Mouse (Mus musculus) cerebellum, adult 9-10 months (tissue): Measurements from ENCODE around the gene Esr2.
A peak's percentile ranks its signal among the peaks of the same experiment; 100 is the strongest.
"Not testable (repeated sequence)": the region's sequence is repeated elsewhere in the genome, so short reads cannot be mapped to it uniquely, and the experiment has no call there.

Experiments used
- DNase-seq: peaks from one replicate; pipeline ENCODE4 v3.0.0; 2022

The Esr2 gene

DNA sequence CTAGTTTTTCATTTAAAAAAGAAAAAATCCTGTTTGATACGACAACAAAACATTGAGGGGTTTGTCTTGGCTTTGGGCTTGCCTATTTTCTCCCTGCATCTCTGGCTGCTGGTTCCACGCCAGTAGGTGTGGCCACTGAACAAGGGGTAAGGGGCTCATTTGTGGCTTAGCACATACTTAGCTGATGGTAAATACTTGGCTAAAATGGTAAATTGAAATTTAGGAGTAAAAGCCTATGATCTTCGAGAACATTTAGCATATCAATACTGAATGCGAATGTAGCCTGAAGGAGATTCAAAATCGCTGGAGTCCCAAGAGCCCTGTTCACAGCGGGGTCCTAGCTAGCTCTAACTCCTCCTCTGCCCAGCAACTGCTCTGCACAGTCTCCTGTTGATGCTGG lies 40.4 kb downstream of the Esr2 start:
- no peak for DNase-seq

DNA sequence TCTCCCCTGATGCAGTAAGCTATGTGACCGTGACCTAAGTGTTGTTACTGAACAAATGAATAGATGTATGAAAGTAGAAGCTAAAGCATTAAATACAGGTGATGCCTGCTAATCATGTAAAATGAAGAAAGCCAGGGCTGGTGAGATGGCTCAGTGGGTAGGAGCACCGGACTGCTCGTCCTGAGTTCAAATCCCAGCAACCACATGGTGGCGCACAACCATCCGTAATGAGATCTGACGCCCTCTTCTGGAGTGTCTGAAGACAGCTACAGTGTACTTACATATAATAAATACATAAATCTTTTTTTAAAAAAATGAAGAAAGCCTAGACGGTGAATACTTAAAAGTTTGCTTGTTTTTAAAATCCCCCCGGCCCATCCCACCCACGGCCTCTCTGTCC lies 44.0 kb downstream of the Esr2 start:
- not testable (repeated sequence) for DNase-seq

DNA sequence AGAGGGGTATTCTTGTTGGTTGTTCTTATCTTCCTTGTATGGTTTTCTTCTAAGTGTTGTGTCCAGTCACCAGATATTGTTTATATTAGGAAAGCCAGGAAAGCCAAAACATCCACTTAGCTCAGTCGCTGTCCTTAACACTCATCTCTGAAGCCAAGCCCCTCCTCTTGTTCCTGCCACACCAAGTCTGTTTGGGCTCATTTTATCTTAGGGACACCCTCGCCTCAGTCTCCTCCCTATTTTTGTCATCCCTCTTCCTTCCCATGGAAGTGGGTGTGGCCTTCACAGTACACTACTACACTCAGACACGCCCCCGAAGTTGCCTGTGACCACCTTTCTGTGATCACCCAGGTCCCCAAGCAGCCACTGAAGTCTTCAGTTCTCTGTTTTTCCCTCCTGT lies 44.5 kb downstream of the Esr2 start:
- no peak for DNase-seq

DNA sequence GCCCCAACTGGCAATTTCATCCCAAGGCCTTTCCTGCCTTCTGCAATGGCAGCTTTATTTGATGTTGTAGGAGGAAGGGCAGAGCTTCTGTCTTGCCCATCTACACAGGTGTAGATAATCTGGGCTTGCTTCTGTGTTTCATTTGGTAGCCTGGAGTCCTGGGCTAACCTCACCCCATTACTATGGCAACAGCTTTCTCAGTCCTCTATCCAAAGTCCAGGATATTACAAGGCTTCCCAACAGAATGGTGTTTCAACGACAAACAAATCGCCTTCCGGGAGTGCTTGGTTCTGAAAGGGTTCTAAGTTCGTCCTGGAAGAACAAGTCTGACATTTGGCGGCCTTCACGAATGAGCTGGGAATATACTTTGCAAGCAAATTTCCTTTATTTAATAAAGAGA lies 46.2 kb downstream of the Esr2 start:
- DNase-seq: no peak

DNA sequence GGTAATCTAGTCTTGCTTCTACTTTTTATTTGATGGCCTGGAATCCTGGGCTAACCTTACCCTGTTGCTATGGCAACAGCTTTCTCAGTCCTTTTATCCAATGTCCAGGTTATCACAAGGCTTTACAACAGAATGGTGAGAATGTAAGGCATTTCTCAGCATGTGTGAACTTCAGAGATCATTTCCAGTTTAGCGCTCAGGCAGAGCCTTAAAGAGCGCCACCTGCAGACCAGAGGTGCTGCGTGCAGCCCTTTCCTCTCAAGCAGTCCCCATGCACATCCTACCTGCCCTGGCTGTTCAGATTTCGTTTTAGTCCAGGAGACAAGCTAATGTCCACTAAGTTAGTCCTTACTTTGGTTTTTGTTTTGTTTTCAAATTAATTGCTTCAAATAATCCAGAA lies 46.8 kb downstream of the Esr2 start:
- peak; percentile 85 for DNase-seq

DNA sequence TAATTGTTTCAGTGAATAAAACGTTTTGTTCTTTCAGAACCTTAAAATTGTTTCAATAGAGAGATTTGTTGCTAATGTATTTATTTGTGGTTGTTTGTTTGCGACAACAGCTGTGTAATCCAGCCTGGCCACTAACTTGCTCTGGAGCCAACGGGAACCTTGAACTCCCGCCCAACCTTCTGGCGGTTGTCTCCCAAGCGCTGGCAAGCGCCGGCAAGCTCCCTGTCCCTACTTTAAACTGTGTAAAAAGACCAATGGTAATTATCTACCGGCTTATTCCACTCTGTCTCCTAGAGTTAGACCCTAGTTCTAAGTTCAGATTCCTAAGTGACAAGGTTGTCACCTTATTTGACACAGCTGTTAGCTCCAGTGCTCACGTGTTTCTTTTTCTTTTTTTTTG lies 48.2 kb downstream of the Esr2 start:
- peak; percentile 72 for DNase-seq

DNA sequence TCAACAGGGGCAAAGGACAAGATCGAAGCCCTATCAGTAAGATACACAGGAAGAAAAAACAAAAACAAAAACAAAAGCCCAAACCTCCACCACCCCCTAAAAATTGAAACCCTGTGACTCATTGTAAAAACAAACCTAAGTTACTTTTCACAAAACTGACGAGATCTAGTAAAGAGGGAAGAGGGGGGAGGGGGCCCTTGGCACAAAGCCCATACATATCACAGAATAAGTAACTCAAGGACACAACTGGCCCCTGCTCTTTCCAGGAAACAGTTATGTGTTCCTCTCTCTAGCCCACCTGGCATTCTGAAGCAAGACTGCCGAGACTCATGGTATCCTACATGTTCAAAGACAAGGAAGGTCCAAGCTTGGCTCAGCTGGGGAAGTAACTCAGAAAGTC lies 48.8 kb downstream of the Esr2 start:
- DNase-seq: no peak

DNA sequence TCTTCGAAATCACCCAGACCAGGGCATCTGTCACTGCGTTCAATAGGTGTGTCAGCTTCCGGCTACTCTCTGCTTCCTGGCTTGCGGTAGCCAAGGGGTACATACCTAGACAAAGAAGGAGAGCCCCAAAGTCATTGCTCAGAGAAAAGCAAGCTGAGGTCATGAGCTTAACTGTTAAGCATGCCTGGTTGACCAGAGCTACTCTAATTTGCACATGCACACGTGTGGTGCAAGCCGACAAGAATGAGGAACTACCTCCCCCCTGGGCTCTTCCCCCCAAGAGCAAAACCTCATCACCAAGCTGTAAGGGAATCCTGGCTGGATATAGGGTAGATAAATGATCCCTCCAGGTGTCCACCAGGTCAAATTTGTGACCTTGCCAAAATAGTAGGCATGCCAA lies 53.8 kb downstream of the Esr2 start:
- no peak for DNase-seq

DNA sequence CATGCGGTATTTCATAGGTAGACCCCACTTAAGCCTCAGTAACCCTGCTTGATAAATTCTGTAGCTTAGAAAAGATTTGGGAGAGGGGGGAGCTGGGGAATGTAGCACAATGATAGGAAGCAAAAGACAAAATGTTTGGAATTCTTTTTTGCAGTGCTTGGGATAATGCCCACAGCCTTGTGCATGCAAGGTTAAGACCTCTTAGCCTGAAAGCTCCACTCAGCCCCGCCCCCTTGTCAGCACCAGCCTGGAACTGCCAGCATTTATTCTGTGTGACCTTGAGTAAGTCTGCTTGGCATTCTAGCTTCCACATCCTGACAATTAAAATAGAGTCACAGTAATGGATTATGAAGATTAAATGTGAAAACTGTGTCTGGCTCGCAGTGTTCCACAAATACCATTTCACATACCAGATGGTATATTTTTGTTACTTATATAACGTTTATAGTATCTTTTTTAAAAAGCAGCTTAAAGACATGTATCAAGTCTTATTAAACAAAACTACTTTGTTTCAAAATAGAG lies 59.4 kb downstream of the Esr2 start:
- DNase-seq: no peak

DNA sequence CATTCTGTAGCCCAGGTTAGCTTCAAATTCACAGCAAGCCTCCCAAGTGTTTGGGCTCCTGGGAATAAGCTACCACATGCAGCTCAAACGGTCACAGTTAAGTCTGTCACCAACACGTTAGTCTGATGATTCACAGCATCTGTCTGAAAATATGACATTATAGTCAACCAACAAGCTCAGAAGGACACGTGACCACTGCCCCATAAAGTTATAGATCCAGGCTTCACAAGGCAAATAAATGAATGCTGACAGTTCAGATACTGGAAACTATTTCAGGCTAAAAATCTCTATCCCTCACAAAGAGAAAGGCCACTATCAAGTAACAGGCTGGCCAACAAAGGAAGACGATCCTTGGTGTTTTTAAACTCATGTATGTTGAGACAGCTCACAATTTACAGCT lies 60.5 kb downstream of the Esr2 start:
- DNase-seq: no peak

DNA sequence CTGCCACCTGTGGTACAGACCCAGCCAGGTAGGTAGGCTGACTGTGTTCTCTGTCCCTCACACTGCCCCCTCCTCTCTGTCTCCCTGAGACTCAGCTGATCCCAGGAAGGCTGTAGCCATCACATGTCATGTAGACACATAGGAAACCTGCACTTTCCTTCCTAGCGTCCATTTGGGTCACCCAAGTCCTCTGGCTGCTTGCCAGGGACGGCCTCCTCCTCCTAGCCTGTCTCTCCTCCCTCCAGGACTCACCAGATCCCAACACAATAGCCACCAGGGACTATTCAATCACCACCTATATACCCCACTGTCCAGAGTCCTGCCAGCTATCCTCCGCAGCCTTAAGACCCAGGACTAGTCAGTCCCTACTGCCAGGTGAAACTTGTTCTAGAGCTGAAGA lies 66.0 kb downstream of the Esr2 start:
- DNase-seq: peak; percentile 43

DNA sequence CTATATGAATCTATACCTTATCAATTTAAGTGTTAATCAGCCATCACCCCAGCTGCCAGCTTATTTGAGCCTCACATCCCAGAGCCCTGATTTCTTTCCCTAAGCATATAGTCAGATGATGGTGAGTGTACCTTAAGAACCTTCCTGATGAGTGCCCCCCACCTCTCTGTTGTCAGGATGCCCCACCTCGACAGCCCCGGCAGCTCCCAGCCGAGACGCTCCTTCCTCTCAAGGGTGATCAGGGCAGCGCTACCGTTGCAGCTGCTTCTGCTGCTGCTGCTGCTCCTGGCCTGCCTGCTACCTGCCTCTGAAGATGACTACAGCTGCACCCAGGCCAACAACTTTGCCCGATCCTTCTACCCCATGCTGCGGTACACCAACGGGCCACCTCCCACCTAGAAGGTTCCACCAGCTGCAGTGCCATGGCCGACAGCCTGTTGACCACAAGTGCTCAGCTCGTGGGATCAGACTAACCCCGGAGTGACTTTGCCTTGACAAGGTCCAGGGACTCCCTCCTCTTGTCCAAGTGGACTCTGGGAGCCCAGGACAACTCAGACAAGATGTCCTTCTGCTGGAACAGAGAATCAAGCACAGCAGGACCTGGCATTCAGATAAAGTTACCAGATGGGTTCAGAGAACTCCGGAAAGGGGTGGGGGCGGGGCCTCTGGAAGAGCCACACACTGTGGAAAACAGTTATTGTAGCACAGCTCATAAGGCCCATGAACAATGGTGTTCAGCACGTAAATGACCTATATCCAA lies 67.2 kb downstream of the Esr2 start:
- DNase-seq: peak; percentile 91

DNA sequence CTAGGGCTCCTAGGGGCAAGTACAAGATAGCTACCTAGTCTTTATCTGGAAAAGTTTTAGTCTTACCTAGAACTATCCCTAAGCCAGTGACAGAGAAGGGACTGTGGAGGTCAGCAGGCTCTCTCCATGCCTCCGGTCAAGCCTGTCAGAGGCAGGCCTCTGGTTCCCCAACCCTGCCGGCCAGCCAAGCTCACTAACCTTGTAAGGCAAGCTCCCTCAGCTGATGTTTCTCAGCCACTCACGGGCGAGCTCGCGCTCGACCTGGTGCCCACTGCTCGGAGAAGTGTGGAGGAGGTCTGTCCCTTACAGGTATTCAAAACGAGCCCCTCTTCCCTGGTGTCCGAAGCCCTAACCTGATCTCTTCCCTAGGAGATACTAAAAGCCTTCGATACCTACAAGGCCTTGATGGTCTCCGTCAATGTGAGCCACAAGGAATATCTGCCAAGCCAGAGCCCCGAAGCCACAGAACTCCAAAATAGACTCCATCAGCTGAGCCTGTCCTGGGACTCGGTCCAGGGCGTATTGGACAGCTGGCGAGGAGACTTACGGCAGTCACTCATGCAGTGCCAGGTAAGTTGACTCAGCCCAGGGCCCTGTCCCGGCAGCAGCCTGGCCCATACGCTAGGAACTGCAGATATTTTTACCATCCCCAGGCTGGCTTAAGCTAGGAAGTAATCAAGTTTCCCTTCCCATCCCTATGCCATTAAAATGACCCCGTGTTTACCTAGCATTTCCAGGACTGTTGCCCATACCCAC lies 72.3 kb downstream of the Esr2 start:
- peak; percentile 69 for DNase-seq

DNA sequence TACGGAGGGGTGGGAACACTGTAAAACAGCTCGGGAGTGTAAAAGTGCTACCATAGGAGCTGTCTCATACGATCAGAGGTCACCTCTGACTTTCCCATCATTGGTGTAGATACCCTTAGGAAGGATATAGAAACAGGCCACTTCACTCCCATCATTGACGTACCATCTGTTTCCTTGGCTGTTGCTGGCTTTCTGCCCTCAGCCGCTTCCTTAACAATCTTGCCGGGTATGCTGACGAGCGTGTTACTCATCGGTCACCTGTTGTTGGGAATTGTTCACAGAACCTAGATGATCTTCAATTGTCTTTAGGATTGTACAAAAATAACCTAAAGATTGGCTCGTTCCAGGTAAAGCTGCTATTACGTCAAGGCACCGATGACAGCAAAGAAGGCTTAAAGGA lies 74.4 kb downstream of the Esr2 start:
- DNase-seq: peak; percentile 85

DNA sequence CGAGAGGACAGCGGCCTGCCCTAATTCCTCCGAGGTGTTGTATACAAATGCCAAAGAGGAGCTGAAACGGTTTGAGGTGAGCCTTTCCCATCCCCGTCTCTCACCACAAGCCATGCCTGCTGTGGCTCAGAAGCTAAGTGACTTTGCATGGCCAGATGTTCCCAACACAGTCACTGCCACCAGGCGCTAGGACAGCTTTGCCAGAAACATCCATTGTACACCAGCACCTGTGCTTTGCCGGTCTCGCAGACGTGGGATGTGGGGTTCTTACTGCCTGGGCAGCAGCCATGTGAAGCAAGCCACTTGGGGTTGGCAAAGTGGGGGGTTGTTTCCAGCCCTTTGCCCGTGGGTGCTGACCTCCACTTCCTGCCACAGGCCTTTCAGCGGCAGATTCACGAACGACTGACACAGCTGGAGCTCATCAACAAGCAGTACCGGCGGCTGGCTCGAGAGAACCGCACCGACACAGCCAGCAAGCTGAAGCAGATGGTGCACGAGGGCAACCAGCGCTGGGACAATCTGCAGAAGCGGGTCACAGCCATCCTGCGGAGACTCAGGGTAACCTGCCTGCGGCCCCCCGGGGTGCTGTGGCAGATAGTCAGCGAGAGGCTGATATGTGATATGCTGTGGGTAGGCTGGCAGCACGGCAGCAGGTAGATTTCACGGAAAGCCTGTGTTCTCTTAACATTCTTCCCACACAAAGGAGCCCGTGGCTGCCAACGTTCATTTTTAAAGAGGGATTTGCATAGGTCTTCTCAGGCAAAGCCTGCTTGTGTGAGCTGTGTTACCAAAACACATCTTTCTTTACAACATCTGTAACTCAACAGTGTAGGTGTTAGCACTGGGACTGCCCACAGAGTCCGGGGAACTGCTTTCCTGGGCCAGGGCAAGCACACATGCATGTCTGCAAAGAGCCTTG lies 81.7 kb downstream of the Esr2 start:
- DNase-seq: no peak

DNA sequence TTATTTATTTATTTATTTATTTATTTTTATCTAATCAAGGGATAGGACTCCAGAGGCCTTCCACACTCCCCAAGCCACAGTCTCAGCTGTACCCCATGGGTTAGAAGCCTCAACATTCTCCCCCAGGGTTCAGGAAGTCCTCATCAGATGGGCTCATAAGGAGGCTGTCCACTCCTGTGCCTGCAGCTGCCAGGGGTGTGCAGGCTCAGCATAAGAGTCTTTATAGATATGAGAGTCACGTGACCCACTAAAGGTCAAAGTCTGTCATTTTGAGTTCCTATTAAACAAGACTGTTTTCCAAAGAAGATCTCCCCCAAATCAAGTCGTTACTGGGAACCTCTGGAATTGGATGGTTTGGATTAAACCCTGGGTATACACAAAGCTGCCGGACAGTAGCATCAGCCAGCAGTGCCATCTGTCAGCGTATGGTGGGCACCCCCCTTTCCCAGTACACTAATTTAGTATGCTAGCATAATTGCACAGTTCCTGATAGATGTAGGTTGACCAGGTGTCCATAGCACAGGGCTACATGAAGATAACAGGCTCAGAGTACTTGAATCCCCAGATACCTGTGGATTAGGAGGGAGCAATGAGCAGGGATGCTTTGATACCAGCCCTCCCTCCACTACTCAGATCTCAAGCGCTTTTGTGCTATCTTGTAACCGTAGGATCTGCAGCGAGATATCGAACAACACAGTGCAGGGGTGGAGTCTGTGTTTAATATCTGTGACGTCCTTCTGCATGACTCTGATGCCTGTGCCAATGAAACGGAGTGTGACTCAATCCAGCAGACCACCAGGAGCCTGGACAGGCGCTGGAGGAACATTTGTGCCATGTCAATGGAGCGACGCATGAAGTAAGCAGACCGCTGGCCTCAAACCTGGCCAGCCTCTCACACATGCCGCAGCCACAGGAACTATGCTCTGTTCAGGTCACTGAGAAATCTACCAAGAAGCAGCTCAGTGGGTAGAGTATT lies 83.2 kb downstream of the Esr2 start:
- DNase-seq: peak; percentile 38

DNA sequence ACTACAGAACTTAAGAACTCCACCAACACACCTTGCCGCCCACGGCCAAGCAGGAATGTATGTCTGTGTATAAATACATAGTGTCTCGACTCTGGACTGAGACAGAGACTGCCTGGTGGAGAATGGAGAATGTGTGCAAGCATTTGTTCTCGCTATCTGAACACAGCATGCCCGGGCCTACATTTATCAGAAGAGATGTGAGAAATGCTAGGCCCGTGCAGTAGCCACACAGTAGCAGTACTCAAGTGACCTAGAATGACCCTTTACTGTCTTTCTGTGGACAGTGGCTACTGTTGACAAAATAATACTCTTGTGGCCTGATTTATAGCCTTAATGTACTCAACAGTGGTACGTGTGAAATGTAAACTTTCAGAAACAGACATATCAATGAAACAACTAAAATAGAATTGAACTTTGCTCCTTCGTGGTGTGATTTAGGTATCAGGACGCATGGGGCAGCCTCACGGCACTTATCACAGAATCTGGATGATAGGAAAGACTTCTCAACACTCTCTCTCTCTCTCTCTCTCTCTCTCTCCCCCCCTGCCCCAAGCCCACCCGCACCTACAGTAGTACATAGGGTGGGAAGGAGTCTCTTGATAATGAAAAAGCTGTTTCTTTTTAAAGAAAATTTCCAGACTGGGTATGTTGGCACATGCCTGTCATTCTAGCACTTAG lies 84.1 kb downstream of the Esr2 start:
- DNase-seq: no peak

DNA sequence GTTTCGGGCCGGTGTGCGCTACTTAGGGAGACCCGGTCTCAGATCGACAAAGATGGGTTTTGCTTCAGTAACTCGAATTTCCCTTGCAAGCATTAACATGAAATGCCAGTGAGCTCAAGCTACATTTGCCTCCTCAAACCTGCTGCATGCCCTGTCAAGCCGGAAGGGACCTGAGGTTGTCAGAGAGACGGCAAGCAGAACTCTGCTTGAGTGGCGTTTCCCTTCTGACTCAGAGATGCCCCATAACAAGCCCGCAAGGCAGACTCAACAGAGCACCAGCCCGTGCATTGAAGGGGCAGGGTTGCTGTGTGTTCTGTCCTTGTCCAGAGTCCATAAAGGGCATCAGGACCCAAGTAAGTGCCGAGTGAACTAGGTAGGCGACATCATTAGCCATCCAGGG lies 90.0 kb downstream of the Esr2 start:
- DNase-seq: no peak

DNA sequence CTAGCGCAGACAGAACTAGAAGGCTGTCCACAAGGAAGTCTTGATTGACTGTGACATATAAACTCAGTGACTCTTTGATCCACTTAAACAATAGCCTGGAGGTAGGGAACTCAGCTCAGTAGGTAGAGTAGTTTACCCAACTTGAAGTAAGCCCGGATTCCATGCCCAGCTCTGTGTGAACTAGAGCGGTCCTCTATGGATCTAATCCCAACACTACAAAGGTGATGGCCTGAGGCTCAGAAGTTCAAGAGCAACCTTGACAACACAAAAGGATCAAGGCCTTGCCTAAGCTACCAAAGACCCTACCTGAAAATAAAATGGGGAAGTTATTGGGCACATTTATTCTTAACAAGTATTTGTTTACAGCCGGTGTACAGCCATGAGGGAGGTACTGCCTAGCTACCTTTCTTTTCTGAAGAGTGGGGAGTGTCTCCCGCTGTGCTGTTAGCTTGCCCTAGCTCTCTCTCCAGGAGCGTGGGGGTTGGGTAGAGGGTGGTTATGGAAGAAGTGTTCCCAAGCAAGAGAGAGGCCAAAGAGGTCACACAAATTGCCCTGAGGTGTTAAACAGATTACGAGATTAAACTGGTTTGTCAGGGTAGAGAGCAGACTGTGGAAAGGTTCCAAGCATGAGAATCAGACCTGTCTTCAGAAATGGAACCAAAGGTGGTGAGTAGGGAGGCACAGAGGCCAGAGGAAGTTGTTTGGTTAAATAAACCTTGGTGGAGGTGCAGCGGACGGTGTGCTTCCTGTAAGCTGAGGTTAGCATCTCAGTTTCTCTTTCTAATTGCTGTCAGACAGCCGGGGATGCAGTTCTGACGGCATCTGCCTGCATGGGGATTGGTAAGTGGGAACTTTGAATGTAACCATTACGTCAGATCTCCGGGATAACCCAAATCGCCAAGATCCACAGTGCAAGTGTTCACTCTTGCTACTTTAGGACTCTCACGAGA lies 90.8 kb downstream of the Esr2 start:
- DNase-seq: no peak

DNA sequence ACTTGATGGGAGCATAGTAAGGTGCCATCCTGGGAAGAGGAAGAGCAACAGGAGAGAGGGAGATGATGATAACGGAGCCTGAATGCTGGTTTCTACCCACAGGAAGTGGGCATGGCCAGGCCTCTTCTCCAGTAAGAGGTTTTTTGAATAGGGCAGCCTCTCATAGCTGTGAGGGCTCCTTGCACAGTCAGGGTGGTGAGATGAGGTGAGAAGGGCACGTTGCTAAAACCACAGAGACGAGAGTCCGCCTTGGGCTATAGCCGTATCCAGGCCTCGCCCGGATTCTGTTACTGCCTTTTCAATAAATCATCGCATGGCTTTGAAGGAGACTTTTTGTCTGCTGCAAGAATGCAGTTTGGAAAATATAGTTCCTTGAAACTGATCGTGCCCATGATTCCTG lies 92.0 kb downstream of the Esr2 start:
- DNase-seq: no peak
